Mouse (Mus musculus) ES-Bruce4 (cell line): ENCODE measurements around the gene Swap70. TPM values are rescaled to one million over a fixed set of nuclear protein-coding genes. Genes with fewer than 3 reads are reported as not detected.
A peak's percentile ranks its signal among the peaks of the same experiment; 100 is the strongest.
"Not testable (repeated sequence)": the region's sequence is repeated elsewhere in the genome, so short reads cannot be mapped to it uniquely, and the experiment has no call there.

Experiments
- H3K27ac ChIP-seq: 2 replicates; pipeline ENCODE4 v1.5.1; 2012; ENCODE audit warnings: low read length, inconsistent platforms; ENCODE audit not compliant: insufficient read depth
- H3K27me3 ChIP-seq: 2 replicates; pipeline ENCODE4 v1.6.1; 2012; ENCODE audit warnings: mild to moderate bottlenecking, low read length, inconsistent platforms; ENCODE audit not compliant: control insufficient read depth, poor library complexity, insufficient read depth, severe bottlenecking
- H3K36me3 ChIP-seq: 2 replicates; pipeline ENCODE4 v1.6.1; 2012; ENCODE audit warnings: inconsistent platforms, mild to moderate bottlenecking, low read length, moderate library complexity; ENCODE audit not compliant: control insufficient read depth, poor library complexity, insufficient read depth, severe bottlenecking
- H3K4me1 ChIP-seq: one replicate; pipeline ENCODE4 v1.8.1; 2011; ENCODE audit warnings: low read length; ENCODE audit not compliant: control insufficient read depth, insufficient read depth
- H3K4me3 ChIP-seq: 2 replicates; pipeline ENCODE4 v1.5.1; 2011; ENCODE audit warnings: low read depth, mild to moderate bottlenecking, low read length
- H3K9ac ChIP-seq: 2 replicates; pipeline ENCODE4 v1.6.1; 2012; ENCODE audit warnings: low read depth, mild to moderate bottlenecking, inconsistent platforms; ENCODE audit not compliant: poor library complexity, severe bottlenecking
- H3K9me3 ChIP-seq: replicated peaks from 2 replicates; pipeline ENCODE4 v1.6.1; 2012; ENCODE audit warnings: mild to moderate bottlenecking, low read length, inconsistent platforms; ENCODE audit not compliant: control insufficient read depth, poor library complexity, insufficient read depth, severe bottlenecking
- CTCF ChIP-seq: IDR thresholded peaks from one replicate; pipeline ENCODE4 v1.8.1; 2011; ENCODE audit warnings: low read depth, low read length
- EP300 ChIP-seq: IDR thresholded peaks from 2 replicates; pipeline ENCODE4 v1.6.1; 2011; ENCODE audit warnings: low read depth, low read length; ENCODE audit not compliant: insufficient read depth
- POLR2A ChIP-seq: IDR thresholded peaks from one replicate; pipeline ENCODE4 v1.8.1; 2011; ENCODE audit warnings: low read length; ENCODE audit not compliant: insufficient read depth
- polyA plus RNA-seq: library from polyadenylated mRNA; stranded (reverse); fragments of >200 nt; gene quantifications from 2 replicates; pipeline ENCODE4 v1.2.4, GENCODE M21; 2011; ENCODE audit warnings: low read depth; ENCODE audit not compliant: missing spikeins, insufficient read depth, insufficient read length

Gene Swap70
- polyA plus RNA-seq, 1 experiment: 40.1 TPM

DNA sequence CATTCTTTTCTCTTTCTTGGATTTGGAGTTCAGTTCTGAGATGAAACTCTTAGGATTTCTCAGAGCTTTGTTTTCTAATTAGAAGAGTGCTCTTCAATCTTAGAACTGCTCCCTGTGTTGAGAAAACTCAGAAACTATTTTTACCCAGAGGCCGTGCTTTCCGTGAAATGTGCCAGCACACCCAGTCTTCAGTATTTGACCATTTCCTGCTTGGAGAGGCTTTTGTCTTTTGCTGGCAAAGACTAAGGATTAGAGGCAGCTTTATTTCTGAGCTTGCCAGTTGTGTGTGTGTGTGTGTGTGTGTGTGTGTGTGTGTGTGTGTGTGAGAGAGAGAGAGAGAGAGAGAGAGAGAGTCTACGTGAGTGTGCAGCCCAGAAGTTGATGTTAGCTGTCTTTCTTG lies 6.6 kb upstream of the Swap70 start:
- Histone ChIP-seq H3K4me3 (no peak overlapping the region), H3K27ac (no peak overlapping the region), H3K4me1 (no peaks in the 10 kb centered on the region), H3K27me3 (no peaks in the 10 kb centered on the region), H3K9ac (no peak overlapping the region), H3K9me3 (no peaks in the 10 kb centered on the region), H3K36me3 (no peaks in the 10 kb centered on the region)
- TF ChIP-seq POLR2A (no peak), EP300 (no peak), CTCF (no peak)

- peak overlapping the region; percentile 78 for H3K4me3 ChIP-seq
- TF ChIP-seq POLR2A (no peak), CTCF (no peak), EP300 (no peak)
- H3K36me3 ChIP-seq: peaks cover 5% of the 10 kb centered on the region; the same call in 1 of the 2 replicates
- H3K4me1 ChIP-seq: no peaks in the 10 kb centered on the region
- no peaks in the 10 kb centered on the region for H3K27me3 ChIP-seq
- no peak overlapping the region for H3K27ac ChIP-seq
- no peaks in the 10 kb centered on the region for H3K9me3 ChIP-seq
- H3K9ac ChIP-seq: peak overlapping the region; percentile 85
These were observed 393 bp upstream of the Swap70 start for GRCm38 (mm10) chr7:110221051-110221585.

GRCm38 (mm10) chr7:110222583-110223182 lies 1.2 kb downstream of the Swap70 start:
- H3K27ac ChIP-seq: no peak overlapping the region
- H3K9ac ChIP-seq: peak overlapping the region; percentile 85
- H3K36me3 ChIP-seq: peaks cover 7% of the 10 kb centered on the region; the same call in 1 of the 2 replicates
- H3K27me3 ChIP-seq: no peaks in the 10 kb centered on the region
- H3K4me3 ChIP-seq: peak overlapping the region; percentile 67
- no peaks in the 10 kb centered on the region for H3K4me1 ChIP-seq
- no peaks in the 10 kb centered on the region for H3K9me3 ChIP-seq
- TF ChIP-seq EP300 (no peak), CTCF (no peak), POLR2A (no peak)

GRCm38 (mm10) chr7:110223727-110224510 lies 2.4 kb downstream of the Swap70 start:
- H3K4me1 ChIP-seq: no peaks in the 10 kb centered on the region
- no peak overlapping the region for H3K4me3 ChIP-seq
- H3K36me3 ChIP-seq: peaks cover 7% of the 10 kb centered on the region; the same call in 1 of the 2 replicates
- TF ChIP-seq CTCF (no peak), POLR2A (no peak), EP300 (no peak)
- no peaks in the 10 kb centered on the region for H3K9me3 ChIP-seq
- H3K27me3 ChIP-seq: no peaks in the 10 kb centered on the region
- no peak overlapping the region for H3K9ac ChIP-seq
- H3K27ac ChIP-seq: no peak overlapping the region

DNA sequence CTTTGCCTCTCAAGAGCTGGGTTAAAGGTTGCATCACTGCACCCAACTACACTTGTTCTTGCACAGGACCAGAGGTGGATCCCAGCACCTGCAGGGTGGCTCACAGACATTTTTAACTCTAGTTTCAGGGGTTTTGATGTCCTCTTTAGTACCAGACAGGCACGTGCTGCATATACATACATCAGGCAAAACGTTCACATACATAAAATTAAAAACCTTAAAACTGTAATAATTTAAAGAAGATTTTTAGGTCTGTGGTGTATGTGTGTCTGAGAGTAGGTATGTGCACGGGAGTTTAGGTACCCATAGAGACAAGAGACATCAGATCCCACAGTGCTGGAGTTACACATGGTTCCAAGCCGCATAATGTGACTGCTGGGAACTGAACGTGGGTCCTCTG lies 5.0 kb downstream of the Swap70 start:
- no peak for TF ChIP-seq EP300
- TF ChIP-seq CTCF: no peak
- TF ChIP-seq POLR2A: no peak
- H3K9ac ChIP-seq: no peak overlapping the region
- H3K9me3 ChIP-seq: no peaks in the 10 kb centered on the region
- H3K4me3 ChIP-seq: no peak overlapping the region
- H3K4me1 ChIP-seq: no peaks in the 10 kb centered on the region
- peaks cover 7% of the 10 kb centered on the region; the same call in 1 of the 2 replicates for H3K36me3 ChIP-seq
- H3K27ac ChIP-seq: no peak overlapping the region
- no peaks in the 10 kb centered on the region for H3K27me3 ChIP-seq

DNA sequence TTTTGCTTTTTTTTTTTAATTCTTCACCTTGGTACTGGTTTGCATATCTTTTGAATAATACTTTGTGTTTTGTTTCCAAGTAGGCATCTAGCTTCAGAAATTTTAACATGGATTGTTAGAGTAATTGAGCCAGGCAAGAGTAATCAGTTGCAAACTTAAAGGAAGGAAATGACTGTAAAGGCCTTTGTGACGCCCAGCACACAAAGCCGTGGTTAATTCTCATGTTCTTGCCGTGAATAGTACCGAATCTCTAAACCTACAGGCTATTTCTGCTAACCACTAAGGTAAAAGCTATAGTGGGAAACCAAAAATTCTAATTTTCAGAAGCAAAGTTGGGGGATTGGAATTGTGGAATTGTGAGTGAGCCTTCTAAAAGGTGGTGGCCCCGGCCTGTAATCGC lies 8.5 kb downstream of the Swap70 start:
- TF ChIP-seq EP300 (no peak), CTCF (no peak), POLR2A (no peak)
- no peak overlapping the region for H3K27ac ChIP-seq
- no peaks in the 10 kb centered on the region for H3K4me1 ChIP-seq
- H3K36me3 ChIP-seq: peaks cover 7% of the 10 kb centered on the region; the same call in 1 of the 2 replicates
- H3K27me3 ChIP-seq: no peaks in the 10 kb centered on the region
- H3K4me3 ChIP-seq: no peak overlapping the region
- no peak overlapping the region for H3K9ac ChIP-seq
- no peaks in the 10 kb centered on the region for H3K9me3 ChIP-seq

GRCm38 (mm10) chr7:110231127-110231526 lies 9.6 kb downstream of the Swap70 start:
- H3K9me3 ChIP-seq, H3K4me1 ChIP-seq, H3K9ac ChIP-seq, H3K4me3 ChIP-seq, H3K27ac ChIP-seq, H3K27me3 ChIP-seq, H3K36me3 ChIP-seq: not testable (repeated sequence)
